Mouse (Mus musculus) kidney, adult 2 months (tissue): ENCODE results near the gene Best2. TPM values are rescaled to one million over a fixed set of nuclear protein-coding genes. Genes with fewer than 3 reads are reported as not detected.

ENCODE experiments used
- DNase-seq: peaks from one replicate; pipeline ENCODE4 v3.0.0; 2021
- H3K27ac ChIP-seq: fragments of 200-500 bp; 2 replicates; pipeline ENCODE4 v1.5.1; 2012; ENCODE audit warnings: low read depth, low read length, control low read depth, inconsistent platforms; ENCODE audit not compliant: insufficient read depth
- H3K27me3 ChIP-seq: fragments of 200-500 bp; replicated peaks from 2 replicates; pipeline ENCODE4 v1.6.1; 2012; ENCODE audit warnings: mild to moderate bottlenecking, moderate library complexity, low read length, inconsistent platforms; ENCODE audit not compliant: control insufficient read depth, insufficient read depth
- H3K36me3 ChIP-seq: fragments of 200-500 bp; 2 replicates; pipeline ENCODE4 v1.6.1; 2012; ENCODE audit warnings: mild to moderate bottlenecking, moderate library complexity, low read length, inconsistent platforms; ENCODE audit not compliant: control insufficient read depth, insufficient read depth
- H3K4me1 ChIP-seq: fragments of 200-500 bp; 2 replicates; pipeline ENCODE4 v1.6.1; 2011; ENCODE audit warnings: low read length; ENCODE audit not compliant: control insufficient read depth, insufficient read depth
- H3K4me3 ChIP-seq: fragments of 200-500 bp; 2 replicates; pipeline ENCODE4 v1.5.1; 2011; ENCODE audit warnings: mild to moderate bottlenecking, low read depth, low read length, control low read depth; ENCODE audit not compliant: insufficient read depth
- CTCF ChIP-seq: fragments of 200-500 bp; conservative IDR thresholded peaks from 2 replicates; pipeline ENCODE4 v1.5.1; 2011; ENCODE audit warnings: low read depth, mild to moderate bottlenecking, control low read depth, low read length, moderate library complexity, mixed read lengths; ENCODE audit not compliant: insufficient read depth, insufficient read length
- POLR2A ChIP-seq: fragments of 200-500 bp; IDR thresholded peaks from one replicate; pipeline ENCODE4 v1.6.1; 2011; ENCODE audit warnings: low read depth, low read length, control low read depth
- WGBS: fragments of 180-500 bp; shearing (Covaris S2); methylation state at CpG from one replicate; pipeline ENCODE4 v1.1.7; 2018; 5-methylcytosine and 5-hydroxymethylcytosine counted together
- polyA plus RNA-seq: library from polyadenylated mRNA; depleted of rRNA; stranded (reverse); fragments of >200 nt; gene quantifications from 2 replicates; pipeline ENCODE4 v1.2.3, GENCODE M21; 2012

The Best2 gene
- polyA plus RNA-seq, 1 experiment: not detected

DNA sequence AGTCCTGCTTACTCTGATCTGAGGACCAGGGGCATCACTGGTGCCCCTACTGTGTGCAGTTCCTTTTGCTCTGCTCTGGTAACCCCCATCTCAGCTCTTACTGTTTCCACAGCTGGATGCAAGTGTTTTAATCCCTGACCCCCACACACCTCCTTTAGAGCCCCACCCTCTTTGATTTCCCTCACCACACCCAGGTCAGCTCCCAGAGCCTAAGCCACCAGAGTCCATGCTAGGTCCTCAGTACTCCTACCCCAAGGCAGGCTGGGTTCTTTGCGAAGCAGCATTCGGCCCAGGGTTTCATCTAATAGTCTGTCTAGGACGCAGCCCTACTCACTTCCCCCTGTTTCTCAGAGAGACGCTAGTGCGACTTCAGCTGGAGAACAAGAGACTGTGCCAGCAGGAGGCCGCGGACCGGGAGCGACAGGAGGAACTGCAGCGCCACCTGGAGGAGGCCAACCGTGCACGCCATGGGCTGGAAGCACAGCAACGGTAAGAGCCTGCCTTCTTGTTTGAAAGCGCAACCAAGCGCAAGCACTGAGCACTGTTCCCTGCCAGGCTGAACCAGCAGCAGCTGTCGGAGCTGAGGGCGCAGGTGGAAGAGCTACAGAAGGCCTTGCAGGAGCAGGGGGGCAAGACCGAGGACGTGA is 16.6 kb downstream of the Best2 start:
- no peak overlapping the region for H3K4me3 ChIP-seq
- 15% methylated on average over 19 of the region's 19 CpGs for WGBS
- no peaks in the 10 kb centered on the region for H3K27me3 ChIP-seq
- TF ChIP-seq CTCF: peak; percentile 97
- no peak for TF ChIP-seq POLR2A
- H3K27ac ChIP-seq: no peak overlapping the region
- H3K36me3 ChIP-seq: peaks cover 1% of the 10 kb centered on the region
- peak; percentile 88 for DNase-seq
- no peaks in the 10 kb centered on the region for H3K4me1 ChIP-seq

DNA sequence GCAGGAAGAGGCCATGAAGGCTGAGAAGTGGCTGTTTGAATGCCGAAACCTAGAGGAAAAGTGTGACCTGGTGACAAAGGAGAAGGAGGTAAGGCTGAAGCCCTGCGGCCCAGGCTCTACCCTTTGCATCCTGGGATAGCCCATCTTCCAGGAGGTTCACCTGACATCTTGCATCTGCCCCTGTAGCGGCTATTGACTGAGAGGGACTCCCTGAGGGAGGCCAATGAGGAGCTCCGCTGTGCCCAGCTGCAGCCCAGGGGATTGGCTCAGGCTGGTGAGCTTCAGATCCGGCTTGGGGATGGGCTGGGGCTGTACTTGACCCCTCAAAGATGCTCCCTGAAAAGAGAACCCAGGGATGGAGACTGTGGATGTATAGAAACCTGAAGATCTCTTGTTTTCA is 17.4 kb downstream of the Best2 start:
- WGBS: 90% methylated on average over 5 of the region's 5 CpGs
- TF ChIP-seq CTCF (no peak), POLR2A (no peak)
- H3K27me3 ChIP-seq: no peaks in the 10 kb centered on the region
- peaks cover 1% of the 10 kb centered on the region; the same call in 1 of the 2 replicates for H3K36me3 ChIP-seq
- no peak overlapping the region for H3K27ac ChIP-seq
- H3K4me1 ChIP-seq: no peaks in the 10 kb centered on the region
- H3K4me3 ChIP-seq: no peak overlapping the region
- no peak for DNase-seq

DNA sequence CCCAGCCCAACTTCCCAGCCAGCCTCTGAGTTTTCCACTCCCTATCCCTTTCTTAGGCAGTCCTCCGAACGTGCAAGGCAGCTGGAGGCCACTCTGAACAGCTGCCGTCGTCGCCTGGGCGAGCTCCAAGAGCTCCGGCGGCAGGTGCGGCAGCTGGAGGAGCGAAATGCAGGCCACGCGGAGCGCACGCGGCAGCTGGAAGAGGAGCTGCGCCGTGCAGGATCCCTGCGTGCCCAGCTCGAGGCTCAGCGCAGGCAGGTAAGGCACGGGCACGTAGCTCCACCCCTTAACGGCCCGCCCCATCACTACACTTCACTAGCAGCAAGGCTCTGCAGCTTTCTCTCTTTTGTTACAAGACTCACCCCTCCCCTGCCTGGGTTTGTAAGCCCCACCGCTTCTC is 18.7 kb downstream of the Best2 start:
- WGBS: 64% methylated on average over 25 of the region's 25 CpGs
- Histone ChIP-seq H3K27me3 (no peaks in the 10 kb centered on the region), H3K36me3 (no peaks in the 10 kb centered on the region), H3K4me1 (no peaks in the 10 kb centered on the region; the same call in 1 of the 2 replicates), H3K4me3 (no peak overlapping the region), H3K27ac (no peak overlapping the region)
- no peak for DNase-seq
- TF ChIP-seq POLR2A (no peak), CTCF (no peak)

DNA sequence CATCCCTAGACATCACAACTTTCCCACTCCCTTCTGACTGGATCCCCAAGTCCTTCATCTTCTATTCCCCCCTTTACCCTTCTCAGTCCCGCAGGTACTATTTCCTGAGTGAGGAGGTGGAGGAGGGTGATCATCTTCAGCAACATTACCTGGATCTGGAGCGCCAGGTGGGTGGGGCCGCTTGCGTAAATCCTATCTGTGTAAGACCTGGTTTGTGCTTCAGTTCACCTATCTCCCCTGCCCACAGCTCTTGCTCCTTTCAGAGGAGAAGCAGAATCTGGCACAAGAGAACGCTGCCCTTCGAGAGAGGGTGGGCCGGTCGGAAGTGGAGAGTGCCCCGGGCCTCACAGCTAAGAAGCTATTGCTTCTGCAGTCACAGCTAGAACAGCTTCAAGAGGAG is 20.0 kb downstream of the Best2 start:
- no peak overlapping the region for H3K27ac ChIP-seq
- H3K4me3 ChIP-seq: no peak overlapping the region
- H3K4me1 ChIP-seq: no peaks in the 10 kb centered on the region; the same call in 1 of the 2 replicates
- no peaks in the 10 kb centered on the region for H3K36me3 ChIP-seq
- TF ChIP-seq CTCF (no peak), POLR2A (no peak)
- 97% methylated on average over 9 of the region's 9 CpGs for WGBS
- no peak for DNase-seq
- no peaks in the 10 kb centered on the region for H3K27me3 ChIP-seq

DNA sequence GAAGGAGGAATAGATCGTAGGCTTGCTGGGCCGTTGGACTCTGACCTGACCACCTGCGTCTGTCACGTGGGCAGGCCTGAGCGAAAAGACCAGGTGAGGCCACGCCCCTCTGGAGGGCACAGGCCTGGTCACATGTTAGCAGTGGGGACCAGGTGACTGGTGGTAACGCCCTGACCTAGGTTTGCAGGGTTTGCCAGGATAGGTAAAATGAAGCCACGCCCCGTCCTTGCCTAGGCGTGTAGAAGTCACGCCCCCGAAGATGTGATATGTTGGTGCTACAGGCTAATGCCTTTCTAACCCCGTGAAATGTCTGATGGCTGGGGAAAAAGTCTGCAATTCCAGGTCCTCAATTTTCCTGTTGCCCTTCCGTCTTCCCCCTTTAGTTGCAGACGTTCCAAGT is 23.5 kb downstream of the Best2 start:
- peak overlapping the region; percentile 90 for H3K27ac ChIP-seq
- WGBS: 4% methylated on average over 15 of the region's 15 CpGs
- no peaks in the 10 kb centered on the region for H3K27me3 ChIP-seq
- no peaks in the 10 kb centered on the region for H3K36me3 ChIP-seq
- H3K4me3 ChIP-seq: peak overlapping the region; percentile 60
- peak; percentile 97 for DNase-seq
- peaks cover 8% of the 10 kb centered on the region; the same call in 1 of the 2 replicates for H3K4me1 ChIP-seq
- no peak for TF ChIP-seq CTCF

DNA sequence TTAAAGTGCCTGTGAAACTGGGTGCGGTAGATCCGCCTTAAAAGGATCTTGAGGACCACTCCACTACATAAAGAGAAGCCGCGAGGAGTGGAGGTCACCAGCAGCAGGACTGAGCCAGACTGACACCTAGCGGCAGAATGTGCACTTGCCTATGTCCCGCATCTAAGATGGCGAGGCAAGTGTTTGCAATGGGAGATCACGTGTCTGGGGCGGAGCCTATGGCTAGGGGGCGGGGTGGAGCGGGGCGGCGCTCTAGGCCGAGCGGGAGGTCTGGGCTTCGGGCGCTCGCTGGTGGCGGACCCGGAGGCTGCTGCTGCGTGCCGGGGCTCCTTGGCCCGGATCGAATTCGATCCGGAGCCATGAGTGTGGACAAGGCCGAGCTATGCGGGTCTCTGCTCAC is 24.0 kb downstream of the Best2 start, which contains the start of gene Hook2:
Hook2 (plus strand) TSS at position 255 of the 400 bp plus-strand sequence.
- H3K36me3 ChIP-seq: no peaks in the 10 kb centered on the region
- TF ChIP-seq POLR2A (no peak), CTCF (peak; percentile 98)
- peak within 1 kb of the TSS; percentile 60 for H3K4me3 ChIP-seq
- peaks cover 8% of the 10 kb centered on the region; the same call in 1 of the 2 replicates for H3K4me1 ChIP-seq
- H3K27me3 ChIP-seq: no peaks in the 10 kb centered on the region
- DNase-seq: peak; percentile 99
- WGBS: under 1% methylated on average over 28 of the region's 28 CpGs
- peak within 1 kb of the TSS; percentile 90 for H3K27ac ChIP-seq

DNA sequence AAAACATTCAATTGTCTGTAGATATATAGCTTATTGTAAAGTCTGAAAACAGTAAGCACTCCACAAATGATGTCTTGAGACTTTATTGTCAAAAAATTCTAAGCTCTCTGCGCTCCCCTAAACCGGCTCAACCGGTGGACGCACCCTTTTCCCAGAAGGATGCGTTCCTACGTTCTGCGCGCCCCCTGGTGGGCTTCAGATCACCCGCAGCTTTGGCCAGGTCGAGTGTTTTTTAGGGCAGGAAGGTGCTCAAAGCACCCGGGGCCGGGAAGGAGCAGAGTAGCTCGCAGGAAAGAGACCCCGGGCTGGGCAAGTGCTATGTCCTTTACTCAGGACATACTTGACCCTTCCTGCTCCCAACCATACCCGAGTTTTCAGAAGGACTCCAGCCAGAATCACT is 24.5 kb downstream of the Best2 start:
- Histone ChIP-seq H3K4me3 (peak overlapping the region; percentile 50), H3K4me1 (peaks cover 13% of the 10 kb centered on the region; the same call in 1 of the 2 replicates), H3K36me3 (no peaks in the 10 kb centered on the region), H3K27me3 (no peaks in the 10 kb centered on the region), H3K27ac (peak overlapping the region; percentile 63)
- TF ChIP-seq POLR2A (no peak), CTCF (peak; percentile 89)
- WGBS: 0% methylated on average over 15 of the region's 15 CpGs
- DNase-seq: peak; percentile 96
